Mouse (Mus musculus) ES-Bruce4 (cell line): ENCODE results near the gene Gm12258. TPM values are rescaled to one million over a fixed set of nuclear protein-coding genes. Genes with fewer than 3 reads are reported as not detected.

Source experiments
- H3K27ac ChIP-seq: 2 replicates; pipeline ENCODE4 v1.5.1; 2012; ENCODE audit warnings: low read length, inconsistent platforms; ENCODE audit not compliant: insufficient read depth
- H3K27me3 ChIP-seq: 2 replicates; pipeline ENCODE4 v1.6.1; 2012; ENCODE audit warnings: mild to moderate bottlenecking, low read length, inconsistent platforms; ENCODE audit not compliant: control insufficient read depth, poor library complexity, insufficient read depth, severe bottlenecking
- H3K36me3 ChIP-seq: 2 replicates; pipeline ENCODE4 v1.6.1; 2012; ENCODE audit warnings: inconsistent platforms, mild to moderate bottlenecking, low read length, moderate library complexity; ENCODE audit not compliant: control insufficient read depth, poor library complexity, insufficient read depth, severe bottlenecking
- H3K4me1 ChIP-seq: one replicate; pipeline ENCODE4 v1.8.1; 2011; ENCODE audit warnings: low read length; ENCODE audit not compliant: control insufficient read depth, insufficient read depth
- H3K4me3 ChIP-seq: 2 replicates; pipeline ENCODE4 v1.5.1; 2011; ENCODE audit warnings: low read depth, mild to moderate bottlenecking, low read length
- H3K9ac ChIP-seq: 2 replicates; pipeline ENCODE4 v1.6.1; 2012; ENCODE audit warnings: low read depth, mild to moderate bottlenecking, inconsistent platforms; ENCODE audit not compliant: poor library complexity, severe bottlenecking
- H3K9me3 ChIP-seq: replicated peaks from 2 replicates; pipeline ENCODE4 v1.6.1; 2012; ENCODE audit warnings: mild to moderate bottlenecking, low read length, inconsistent platforms; ENCODE audit not compliant: control insufficient read depth, poor library complexity, insufficient read depth, severe bottlenecking
- CTCF ChIP-seq: IDR thresholded peaks from one replicate; pipeline ENCODE4 v1.8.1; 2011; ENCODE audit warnings: low read depth, low read length
- EP300 ChIP-seq: IDR thresholded peaks from 2 replicates; pipeline ENCODE4 v1.6.1; 2011; ENCODE audit warnings: low read depth, low read length; ENCODE audit not compliant: insufficient read depth
- POLR2A ChIP-seq: IDR thresholded peaks from one replicate; pipeline ENCODE4 v1.8.1; 2011; ENCODE audit warnings: low read length; ENCODE audit not compliant: insufficient read depth
- polyA plus RNA-seq: library from polyadenylated mRNA; stranded (reverse); fragments of >200 nt; gene quantifications from 2 replicates; pipeline ENCODE4 v1.2.4, GENCODE M21; 2011; ENCODE audit warnings: low read depth; ENCODE audit not compliant: missing spikeins, insufficient read depth, insufficient read length

Gm12258 gene
- polyA plus RNA-seq, 1 experiment, result 5.2 TPM

DNA sequence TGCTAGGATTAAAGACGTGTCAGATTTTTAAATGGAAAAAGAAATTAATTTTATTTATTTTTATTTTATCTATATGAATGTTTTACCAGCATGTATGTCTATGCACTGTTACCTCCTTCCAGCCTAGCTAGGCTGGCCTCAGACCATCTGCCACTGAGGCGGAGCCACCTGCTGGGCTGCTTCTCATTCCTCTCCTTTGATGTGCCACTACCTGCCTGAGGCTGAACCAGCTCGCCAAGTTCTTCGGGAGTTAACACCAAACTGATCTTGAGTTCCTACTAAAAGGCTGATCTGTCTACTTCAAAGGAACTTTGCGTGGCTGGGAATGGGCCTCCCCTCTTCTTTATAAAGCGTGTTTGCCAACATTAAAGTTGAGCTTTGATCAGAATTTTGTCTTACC is 47.5 kb downstream of the Gm12258 start:
- Histone ChIP-seq H3K9me3 (no peaks in the 10 kb centered on the region), H3K36me3 (peaks cover 21% of the 10 kb centered on the region), H3K4me1 (no peaks in the 10 kb centered on the region), H3K9ac (no peak overlapping the region), H3K27ac (no peak overlapping the region), H3K27me3 (no peaks in the 10 kb centered on the region), H3K4me3 (no peak overlapping the region)
- TF ChIP-seq EP300 (no peak), POLR2A (no peak), CTCF (no peak)

DNA sequence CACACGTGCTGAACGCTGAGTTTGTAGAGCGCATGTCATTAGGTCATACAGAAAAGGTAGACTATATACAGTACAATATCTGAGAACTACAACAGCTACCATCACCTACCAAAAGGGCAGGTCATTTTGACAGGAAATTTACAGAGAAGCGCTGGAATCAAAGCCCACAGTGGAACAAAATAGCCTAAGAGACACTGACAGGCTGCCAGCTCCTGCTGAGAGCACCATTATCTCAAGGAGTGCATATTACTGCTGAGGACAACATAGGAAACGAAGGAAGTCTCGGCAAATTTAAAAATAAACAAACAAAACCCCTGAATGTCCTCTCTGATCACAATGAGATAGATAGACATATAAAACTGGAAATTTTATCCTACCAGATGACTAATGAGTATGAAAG is 50.5 kb downstream of the Gm12258 start:
- H3K9me3 ChIP-seq, result no peaks in the 10 kb centered on the region

DNA sequence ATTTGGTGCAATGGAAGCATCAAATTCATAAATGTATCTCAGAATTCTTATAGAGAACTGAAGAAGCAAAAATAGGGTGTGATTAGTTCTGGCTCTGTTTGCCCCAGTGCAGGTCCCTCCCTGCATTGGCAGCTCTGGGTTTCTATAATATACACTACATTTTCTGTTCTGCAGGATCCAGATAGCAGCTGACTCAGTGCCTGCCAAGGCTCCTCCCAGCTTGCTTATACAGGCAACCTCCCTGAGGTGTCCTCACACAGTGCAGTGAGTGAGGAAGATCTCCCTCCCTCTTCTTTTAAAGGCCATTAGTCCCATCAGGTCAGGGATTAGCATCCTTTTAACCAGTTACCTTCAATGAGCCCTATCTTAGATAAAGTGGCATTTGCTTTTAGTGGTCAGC is 54.1 kb downstream of the Gm12258 start:
- Histone ChIP-seq H3K36me3 (peaks cover 3% of the 10 kb centered on the region), H3K4me1 (no peaks in the 10 kb centered on the region), H3K27me3 (no peaks in the 10 kb centered on the region), H3K27ac (no peak overlapping the region), H3K9me3 (no peaks in the 10 kb centered on the region), H3K4me3 (no peak overlapping the region), H3K9ac (no peak overlapping the region)
- TF ChIP-seq CTCF (no peak), POLR2A (no peak), EP300 (no peak)

More for the DNA sequence above, 50.5 kb downstream of the Gm12258 start:
- TF ChIP-seq POLR2A, result no peak
- no peak for TF ChIP-seq EP300
- TF ChIP-seq CTCF, result no peak
- H3K36me3 ChIP-seq, result peaks cover 7% of the 10 kb centered on the region
- no peak overlapping the region for H3K27ac ChIP-seq
- H3K4me1 ChIP-seq, result no peaks in the 10 kb centered on the region
- H3K27me3 ChIP-seq, result no peaks in the 10 kb centered on the region
- no peak overlapping the region for H3K9ac ChIP-seq
- no peak overlapping the region for H3K4me3 ChIP-seq

DNA sequence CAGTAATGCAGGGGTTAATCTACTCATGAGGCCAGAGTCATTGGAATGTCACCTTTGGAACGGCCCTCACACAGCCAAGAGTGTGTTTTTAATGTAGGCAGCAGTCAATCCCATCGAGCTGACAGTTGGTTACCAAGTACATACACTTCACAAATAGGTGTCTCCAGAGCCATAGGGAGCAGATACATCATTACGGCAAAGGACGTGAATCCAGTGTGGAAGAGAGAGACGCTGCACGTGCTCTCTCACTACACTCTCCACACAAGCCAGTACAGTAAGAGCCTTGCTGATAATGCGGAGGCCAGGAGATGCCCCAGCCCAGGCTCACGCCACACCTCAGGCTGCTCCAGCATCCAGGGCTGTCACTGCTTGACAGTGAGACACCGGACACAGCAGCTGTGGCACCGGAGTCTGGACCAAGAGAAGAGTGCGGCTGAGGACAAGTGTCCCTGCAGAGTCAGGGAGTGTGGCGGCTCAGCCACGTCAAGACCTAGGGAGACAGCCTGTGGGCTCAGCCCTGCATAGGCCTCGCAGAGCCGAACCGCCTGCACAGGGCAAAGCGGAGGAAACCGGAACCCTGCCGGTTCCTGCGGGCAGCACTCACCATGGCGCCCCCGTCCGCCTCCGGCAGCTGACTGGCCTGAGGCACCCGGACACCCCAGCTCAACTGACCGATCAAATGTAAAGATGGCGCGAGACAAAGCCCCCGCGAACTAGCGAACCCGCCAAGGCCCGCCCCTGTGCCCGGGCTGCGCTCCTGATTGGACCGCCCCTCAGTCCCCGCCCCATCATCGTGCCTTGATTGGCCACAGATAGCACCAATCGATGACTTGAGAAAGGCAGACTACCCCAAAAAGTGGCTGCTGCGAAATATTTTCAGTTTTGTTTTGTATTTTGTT is 56.8 kb downstream of the Gm12258 start, which contains the start of gene Zfp39:
Zfp39 (minus strand) TSS at position 715 of the 899 bp plus-strand sequence.
- no peak within 1 kb of the TSS for H3K27ac ChIP-seq
- H3K4me1 ChIP-seq, result no peaks in the 10 kb centered on the region
- no peaks in the 10 kb centered on the region for H3K9me3 ChIP-seq
- TF ChIP-seq EP300 (no peak), CTCF (no peak), POLR2A (no peak)
- peaks cover 3% of the 10 kb centered on the region for H3K36me3 ChIP-seq
- H3K4me3 ChIP-seq, result peak within 1 kb of the TSS; percentile 97
- peak within 1 kb of the TSS; percentile 56 for H3K9ac ChIP-seq
- no peaks in the 10 kb centered on the region for H3K27me3 ChIP-seq

DNA sequence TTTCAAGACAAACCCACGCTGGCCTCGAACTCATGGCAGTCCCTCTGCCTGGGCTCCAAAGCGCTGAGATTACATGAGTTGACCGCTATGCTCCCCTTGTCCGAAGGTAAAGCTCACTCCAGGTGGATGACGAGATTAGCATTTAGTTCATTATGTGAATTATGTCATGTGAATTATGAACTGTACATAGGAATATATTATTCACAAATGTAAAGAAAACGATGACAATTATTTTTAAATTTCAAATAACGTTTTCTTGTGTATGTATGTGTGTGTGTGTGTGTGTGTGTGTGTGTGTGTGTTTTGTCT is 57.4 kb downstream of the Gm12258 start:
- no peaks in the 10 kb centered on the region for H3K27me3 ChIP-seq
- H3K27ac ChIP-seq, result no peak overlapping the region
- no peaks in the 10 kb centered on the region for H3K9me3 ChIP-seq
- H3K4me1 ChIP-seq, result no peaks in the 10 kb centered on the region
- H3K9ac ChIP-seq, result peak overlapping the region; percentile 56
- peaks cover 3% of the 10 kb centered on the region; the same call in 1 of the 2 replicates for H3K36me3 ChIP-seq
- peak overlapping the region; percentile 97 for H3K4me3 ChIP-seq
- no peak for TF ChIP-seq CTCF

DNA sequence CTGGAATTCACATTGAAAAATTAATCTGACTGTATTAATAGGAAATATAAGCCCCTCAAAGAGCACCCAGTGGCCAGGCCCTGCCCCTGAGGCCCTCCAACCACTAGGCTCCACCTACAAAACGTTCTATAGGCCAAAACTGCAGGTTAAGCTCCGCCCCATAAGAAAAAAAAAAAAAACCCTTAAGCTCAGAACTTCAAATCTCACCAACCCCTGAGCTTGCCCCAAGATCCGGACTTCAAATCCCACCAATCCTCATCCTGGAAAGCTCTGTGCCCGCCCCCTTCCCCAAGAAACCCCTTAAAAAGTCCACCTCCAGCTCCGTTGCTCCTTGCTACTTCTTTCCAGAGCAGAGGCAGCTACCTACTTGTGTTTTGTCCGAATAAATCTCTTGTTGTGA is 57.9 kb downstream of the Gm12258 start:
- TF ChIP-seq POLR2A (peak; percentile 38), EP300 (no peak)
- no peak overlapping the region for H3K27ac ChIP-seq
- peak overlapping the region; percentile 50; the same call in 1 of the 2 replicates for H3K4me3 ChIP-seq
- H3K36me3 ChIP-seq, result peaks cover 3% of the 10 kb centered on the region; the same call in 1 of the 2 replicates
- no peaks in the 10 kb centered on the region for H3K9me3 ChIP-seq
- no peak overlapping the region for H3K9ac ChIP-seq
- no peaks in the 10 kb centered on the region for H3K4me1 ChIP-seq
- no peaks in the 10 kb centered on the region for H3K27me3 ChIP-seq

Other genes starting within 250 kb of the Gm12258 start
- gene 2210407C18Rik, start 231.1 kb upstream of the Gm12258 start, polyA plus RNA-seq, result not detected in 2 replicates
- not detected in 2 replicates for gene Olfr323, start 216.7 kb upstream of the Gm12258 start, polyA plus RNA-seq
- gene Trim58, start 206.7 kb upstream of the Gm12258 start, polyA plus RNA-seq, result not detected in 2 replicates
- gene Olfr322, start 188.4 kb upstream of the Gm12258 start, polyA plus RNA-seq, result not detected in 2 replicates
- not detected in 2 replicates for gene Olfr320, start 166.1 kb upstream of the Gm12258 start, polyA plus RNA-seq
- not detected in 2 replicates for gene Olfr319, start 148.0 kb upstream of the Gm12258 start, polyA plus RNA-seq
- not detected in 2 replicates for gene Olfr318, start 123.1 kb upstream of the Gm12258 start, polyA plus RNA-seq
- not detected in 2 replicates for gene Olfr317, start 107.9 kb upstream of the Gm12258 start, polyA plus RNA-seq
- not detected in 2 replicates for gene Olfr316, start 94.4 kb upstream of the Gm12258 start, polyA plus RNA-seq
- not detected in 2 replicates for gene Olfr315, start 74.0 kb upstream of the Gm12258 start, polyA plus RNA-seq
- gene Olfr314, start 64.2 kb upstream of the Gm12258 start, polyA plus RNA-seq, result not detected in 2 replicates
- gene Fam183b, start 45.2 kb upstream of the Gm12258 start, polyA plus RNA-seq, result not detected in 2 replicates
- not detected in 2 replicates for gene Olfr313, start 32.2 kb upstream of the Gm12258 start, polyA plus RNA-seq
- not detected in 2 replicates for gene Olfr312, start 17.9 kb upstream of the Gm12258 start, polyA plus RNA-seq
- gene Olfr311, start 7.9 kb upstream of the Gm12258 start, polyA plus RNA-seq, result not detected in 2 replicates
- gene 2810021J22Rik, start 20.1 kb downstream of the Gm12258 start, polyA plus RNA-seq, result 6.9 and 7.7 TPM in 2 replicates
- gene Zfp39, start 57.1 kb downstream of the Gm12258 start, polyA plus RNA-seq, result 5.1 and 6.1 TPM in 2 replicates
- not detected in 2 replicates for gene Btnl10, start 70.8 kb downstream of the Gm12258 start, polyA plus RNA-seq
- gene Rnf187, start 91.8 kb downstream of the Gm12258 start, polyA plus RNA-seq, result 104 and 105 TPM in 2 replicates
- 7.7 and 8.0 TPM in 2 replicates for gene Hist3h2ba, start 101.8 kb downstream of the Gm12258 start, polyA plus RNA-seq
- gene Hist3h2a, start 107.5 kb downstream of the Gm12258 start, polyA plus RNA-seq, result 2.9 and 3.7 TPM in 2 replicates
- not detected in 2 replicates for gene Trim17, start 107.5 kb downstream of the Gm12258 start, polyA plus RNA-seq
- 22.5 and 25.6 TPM in 2 replicates for gene Trim11, start 130.9 kb downstream of the Gm12258 start, polyA plus RNA-seq